11 mouse cellular contexts compared by ENCODE assay signal in genomic region chr7:38262406-38262805, GRCm38 (mm10). TPM values are rescaled to one million over a fixed set of nuclear protein-coding genes. Genes with fewer than 3 reads are reported as not detected.
DNase-seq lines count a peak whose midpoint lies in the region; TF ChIP-seq lines count a peak whose summit lies in the region.
"Had no signal": no experiment of that assay in that cellular context is flagged by ENCODE, and none has a peak within 500 bp of the region (broad histone marks: within the 10 kb centered on the region; RNA-seq: fewer than 3 reads in every experiment).

No protein-coding gene starts in this region.

- no peak overlapping the region for H3K4me3 ChIP-seq in gastrocnemius, adult 2 months
- H3K4me3 ChIP-seq: layer of hippocampus, adult 2 months; liver, embryonic 13.5 days; midbrain, embryonic 12.5 days had no signal

- no peak overlapping the region for H3K27ac ChIP-seq in gastrocnemius, adult 2 months
- H3K27ac ChIP-seq: layer of hippocampus, adult 2 months; liver, embryonic 13.5 days; midbrain, embryonic 12.5 days had no signal

- no peak for TF ChIP-seq CTCF in gastrocnemius, adult 2 months (IDR thresholded peaks at IDR 0.05)

- intact Hi-C loops in gastrocnemius, adult 2 months (cut with DNase I), result no loop called here
- intact Hi-C loops in gastrocnemius, postnatal 36 days (cut with DNase I), result no loop called here
- intact Hi-C loops in left cerebral cortex, postnatal 4 days (cut with DNase I), result no loop called here
- intact Hi-C loops in left cerebral cortex, postnatal 14 days (cut with DNase I), result no loop called here

- DNase-seq in gastrocnemius, adult 2 months, result peak; percentile 40
- DNase-seq in gastrocnemius, postnatal 36 days, result no peak
- peak; percentile 59 for DNase-seq in left cerebral cortex, postnatal 4 days
- no peak for DNase-seq in left cerebral cortex, postnatal 14 days (ENCODE audit: low spot score in 2 of 2)
- peak; percentile 61 for DNase-seq in adrenal gland, postnatal 25 days
- DNase-seq in cerebellum, postnatal 14 days, result peak; percentile 83 to 88
- no peak for DNase-seq in natural killer cell, adult 2 months (ENCODE audit: low spot score in 2 of 2)
- no peak for DNase-seq in yolk sac, embryonic 10.5 days (ENCODE audit: low spot score)
- DNase-seq: liver, embryonic 13.5 days had no signal

RNA-seq across cellular contexts. Expression of gene Pop4, which starts 8.8 kb away (rescaled TPM):
- total RNA-seq in gastrocnemius, adult 2 months (2021), result 1 to 10 TPM; 8.3 to 8.4 TPM
- total RNA-seq in gastrocnemius, postnatal 36 days (2021), result 1 to 10 TPM; 6.8 to 7.0 TPM
- total RNA-seq in left cerebral cortex, postnatal 4 days (2021), result 10 to 100 TPM; 43.3 to 44.2 TPM
- 10 to 100 TPM; 26.1 to 27.4 TPM for total RNA-seq in left cerebral cortex, postnatal 14 days (2021)
- 45.8 and 60.1 TPM in 2 replicates for total RNA-seq in adrenal gland, postnatal 25 days (2021)

RNA-seq across cellular contexts. Expression of gene Plekhf1, which starts 34.6 kb away (rescaled TPM):
- total RNA-seq in gastrocnemius, adult 2 months (2021), result 10 to 100 TPM in 1 of 2 experiments, 1 to 10 TPM in 1; 6.6 to 15.0 TPM
- total RNA-seq in gastrocnemius, postnatal 36 days (2021), result 1 to 10 TPM; 5.6 to 6.0 TPM
- under 1 TPM; 0.38 to 0.44 TPM for total RNA-seq in left cerebral cortex, postnatal 4 days (2021)
- total RNA-seq in left cerebral cortex, postnatal 14 days (2021), result 1 to 10 TPM in 1 of 2 experiments, under 1 TPM in 1; 0.89 to 1.8 TPM
- 1.9 and 2.2 TPM in 2 replicates for total RNA-seq in adrenal gland, postnatal 25 days (2021)

Comparison
In these comparisons a context has a peak if more than half of its experiments do, and no peak if none do; other contexts are left out.
1. DNase-seq: peak in gastrocnemius, adult 2 months (single experiment), left cerebral cortex, postnatal 4 days (single experiment), adrenal gland, postnatal 25 days (single experiment) and cerebellum, postnatal 14 days (2 of 2); none in gastrocnemius, postnatal 36 days (0 of 2), left cerebral cortex, postnatal 14 days (0 of 2), natural killer cell, adult 2 months (0 of 2) and yolk sac, embryonic 10.5 days (single experiment).